Mouse (Mus musculus) v-Abl transformed pro-B cells (cell line): ENCODE data around the gene Fcrl1.

Source experiments
- in situ Hi-C, 2 experiments: fragments of 400-800 bp; cut with MboI; formaldehyde crosslinking; loops; one replicate each; pipeline ENCODE4 v1.15.1; 2025; ENCODE audit not compliant: unreplicated experiment in 2 of 2

Fcrl1 gene

GRCm38 (mm10) chr3:87409196-87409935 lies 33.2 kb downstream of the Fcrl1 start:
- in situ Hi-C loops, result loop anchor here in 1 of 2 experiments (5.0 kb wide), 1 partner anchor 87 kb away; no protein-coding TSS in a partner anchor

- in situ Hi-C loops, result loop anchor here in 1 of 2 experiments (5.0 kb wide), 3 partner anchors 87 to 168 kb away; no protein-coding TSS in a partner anchor
Measured at GRCm38 (mm10) chr3:87410605-87411004, 34.4 kb downstream of the Fcrl1 start.

GRCm38 (mm10) chr3:87411150-87411549 lies 35.0 kb downstream of the Fcrl1 start:
- in situ Hi-C loops, result loop anchor here in 1 of 2 experiments (5.0 kb wide), 3 partner anchors 86 to 169 kb away; no protein-coding TSS in a partner anchor

GRCm38 (mm10) chr3:87420645-87421044 lies 44.5 kb downstream of the Fcrl1 start:
- in situ Hi-C loops, result loop anchor here in 1 of 2 experiments (5.0 kb wide), 2 partner anchors 142 to 173 kb away; no protein-coding TSS in a partner anchor

- in situ Hi-C loops, result loop anchor here in 1 of 2 experiments (5.0 kb wide), 2 partner anchors 140 to 175 kb away; no protein-coding TSS in a partner anchor
Measured at GRCm38 (mm10) chr3:87422386-87422910, 46.3 kb downstream of the Fcrl1 start.

- in situ Hi-C loops, result no loop called here
Measured at GRCm38 (mm10) chr3:87435479-87435878, 59.3 kb downstream of the Fcrl1 start, which contains the start of gene Fcrl5. Gene Fcrl5, plus strand, starts transcription at chr3:87435773.

- in situ Hi-C loops, result no loop called here
Measured at GRCm38 (mm10) chr3:87440586-87440985, 64.4 kb downstream of the Fcrl1 start.

- in situ Hi-C loops, result no loop called here
Measured at GRCm38 (mm10) chr3:87443968-87444367, 67.8 kb downstream of the Fcrl1 start.
